Mouse (Mus musculus): ENCODE measurements at regions not wholly inside any gene's neighbourhood (a gene's known extent, or its start where the extent isn't known, plus 50 kb on each side); places are given as distances from the start of the nearest gene placed in this dataset.
A peak's percentile ranks its signal among the peaks of the same experiment; 100 is the strongest.

- H3K27me3 ChIP-seq (ENCODE audit: control insufficient read depth, insufficient read depth, low read length, poor library complexity, severe bottlenecking) = no peaks in the 10 kb centered on the region
- H3K27ac ChIP-seq (ENCODE audit: insufficient read depth, low read length) = no peak overlapping the region
- H3K36me3 ChIP-seq (ENCODE audit: control insufficient read depth, insufficient read depth, low read length, poor library complexity, severe bottlenecking) = no peaks in the 10 kb centered on the region
- TF ChIP-seq CTCF (IDR thresholded peaks at IDR 0.05; ENCODE audit: low read depth, low read length) (no peak), EP300 (IDR thresholded peaks at IDR 0.05; ENCODE audit: insufficient read depth, low read depth, low read length) (no peak), POLR2A (IDR thresholded peaks at IDR 0.05; ENCODE audit: insufficient read depth, low read length) (no peak)
- no peaks in the 10 kb centered on the region for H3K4me1 ChIP-seq (ENCODE audit: control insufficient read depth, insufficient read depth, low read length)
- H3K9me3 ChIP-seq (replicated peaks; ENCODE audit: control insufficient read depth, insufficient read depth, low read length, poor library complexity, severe bottlenecking) = no peaks in the 10 kb centered on the region
- no peak overlapping the region for H3K9ac ChIP-seq (ENCODE audit: low read depth, poor library complexity, severe bottlenecking)
- no peak overlapping the region for H3K4me3 ChIP-seq (ENCODE audit: low read depth, low read length)
These were observed 1144.6 kb upstream of the Gulo start for GRCm38 (mm10) chr14:67153621-67154020.

- H3K9me3 ChIP-seq (replicated peaks; ENCODE audit: control insufficient read depth, insufficient read depth, low read length, poor library complexity, severe bottlenecking) = no peaks in the 10 kb centered on the region
- no peaks in the 10 kb centered on the region for H3K36me3 ChIP-seq (ENCODE audit: control insufficient read depth, insufficient read depth, low read length, poor library complexity, severe bottlenecking)
- no peaks in the 10 kb centered on the region for H3K27me3 ChIP-seq (ENCODE audit: control insufficient read depth, insufficient read depth, low read length, poor library complexity, severe bottlenecking)
- H3K4me3 ChIP-seq (ENCODE audit: low read depth, low read length) = no peak overlapping the region
- TF ChIP-seq EP300 (IDR thresholded peaks at IDR 0.05; ENCODE audit: insufficient read depth, low read depth, low read length) (no peak), CTCF (IDR thresholded peaks at IDR 0.05; ENCODE audit: low read depth, low read length) (peak; percentile 30)
- H3K9ac ChIP-seq (ENCODE audit: low read depth, poor library complexity, severe bottlenecking) = no peak overlapping the region
- no peak overlapping the region for H3K27ac ChIP-seq (ENCODE audit: insufficient read depth, low read length)
- H3K4me1 ChIP-seq (ENCODE audit: control insufficient read depth, insufficient read depth, low read length) = no peaks in the 10 kb centered on the region
These were observed 1141.0 kb upstream of the Gulo start for GRCm38 (mm10) chr14:67149961-67150471.

- Histone ChIP-seq H3K27me3 (ENCODE audit: control insufficient read depth, insufficient read depth, low read length, poor library complexity, severe bottlenecking) (no peaks in the 10 kb centered on the region), H3K4me3 (ENCODE audit: low read depth, low read length) (no peak overlapping the region), H3K4me1 (ENCODE audit: control insufficient read depth, insufficient read depth, low read length) (no peaks in the 10 kb centered on the region), H3K36me3 (ENCODE audit: control insufficient read depth, insufficient read depth, low read length, poor library complexity, severe bottlenecking) (no peaks in the 10 kb centered on the region), H3K9me3 (replicated peaks; ENCODE audit: control insufficient read depth, insufficient read depth, low read length, poor library complexity, severe bottlenecking) (no peaks in the 10 kb centered on the region), H3K27ac (ENCODE audit: insufficient read depth, low read length) (no peak overlapping the region), H3K9ac (ENCODE audit: low read depth, poor library complexity, severe bottlenecking) (no peak overlapping the region)
- TF ChIP-seq CTCF (IDR thresholded peaks at IDR 0.05; ENCODE audit: low read depth, low read length) (no peak), POLR2A (IDR thresholded peaks at IDR 0.05; ENCODE audit: insufficient read depth, low read length) (no peak), EP300 (IDR thresholded peaks at IDR 0.05; ENCODE audit: insufficient read depth, low read depth, low read length) (no peak)
These were observed 1140.1 kb upstream of the Gulo start for GRCm38 (mm10) chr14:67149091-67149490.

GRCm38 (mm10) chr14:67146602-67147001 lies 1137.6 kb upstream of the Gulo start:
- H3K9me3 ChIP-seq (replicated peaks; ENCODE audit: control insufficient read depth, insufficient read depth, low read length, poor library complexity, severe bottlenecking) = no peaks in the 10 kb centered on the region
- no peak overlapping the region for H3K4me3 ChIP-seq (ENCODE audit: low read depth, low read length)
- no peaks in the 10 kb centered on the region for H3K4me1 ChIP-seq (ENCODE audit: control insufficient read depth, insufficient read depth, low read length)
- TF ChIP-seq CTCF (IDR thresholded peaks at IDR 0.05; ENCODE audit: low read depth, low read length) (no peak), EP300 (IDR thresholded peaks at IDR 0.05; ENCODE audit: insufficient read depth, low read depth, low read length) (no peak), POLR2A (IDR thresholded peaks at IDR 0.05; ENCODE audit: insufficient read depth, low read length) (no peak)
- H3K36me3 ChIP-seq (ENCODE audit: control insufficient read depth, insufficient read depth, low read length, poor library complexity, severe bottlenecking) = no peaks in the 10 kb centered on the region
- H3K27me3 ChIP-seq (ENCODE audit: control insufficient read depth, insufficient read depth, low read length, poor library complexity, severe bottlenecking) = no peaks in the 10 kb centered on the region
- H3K9ac ChIP-seq (ENCODE audit: low read depth, poor library complexity, severe bottlenecking) = no peak overlapping the region
- no peak overlapping the region for H3K27ac ChIP-seq (ENCODE audit: insufficient read depth, low read length)

GRCm38 (mm10) chr14:67145046-67145445 lies 1136.0 kb upstream of the Gulo start:
- Histone ChIP-seq H3K27me3 (ENCODE audit: control insufficient read depth, insufficient read depth, low read length, poor library complexity, severe bottlenecking) (no peaks in the 10 kb centered on the region), H3K36me3 (ENCODE audit: control insufficient read depth, insufficient read depth, low read length, poor library complexity, severe bottlenecking) (no peaks in the 10 kb centered on the region), H3K27ac (ENCODE audit: insufficient read depth, low read length) (no peak overlapping the region), H3K9me3 (replicated peaks; ENCODE audit: control insufficient read depth, insufficient read depth, low read length, poor library complexity, severe bottlenecking) (no peaks in the 10 kb centered on the region), H3K4me3 (ENCODE audit: low read depth, low read length) (no peak overlapping the region), H3K9ac (ENCODE audit: low read depth, poor library complexity, severe bottlenecking) (no peak overlapping the region), H3K4me1 (ENCODE audit: control insufficient read depth, insufficient read depth, low read length) (no peaks in the 10 kb centered on the region)
- TF ChIP-seq CTCF (IDR thresholded peaks at IDR 0.05; ENCODE audit: low read depth, low read length) = no peak
- TF ChIP-seq EP300 (IDR thresholded peaks at IDR 0.05; ENCODE audit: insufficient read depth, low read depth, low read length) = no peak
- no peak for TF ChIP-seq POLR2A (IDR thresholded peaks at IDR 0.05; ENCODE audit: insufficient read depth, low read length)

- Histone ChIP-seq H3K9ac (ENCODE audit: low read depth, poor library complexity, severe bottlenecking) (no peak overlapping the region), H3K4me1 (ENCODE audit: control insufficient read depth, insufficient read depth, low read length) (no peaks in the 10 kb centered on the region), H3K27ac (ENCODE audit: insufficient read depth, low read length) (no peak overlapping the region), H3K4me3 (ENCODE audit: low read depth, low read length) (no peak overlapping the region), H3K9me3 (replicated peaks; ENCODE audit: control insufficient read depth, insufficient read depth, low read length, poor library complexity, severe bottlenecking) (no peaks in the 10 kb centered on the region), H3K27me3 (ENCODE audit: control insufficient read depth, insufficient read depth, low read length, poor library complexity, severe bottlenecking) (no peaks in the 10 kb centered on the region), H3K36me3 (ENCODE audit: control insufficient read depth, insufficient read depth, low read length, poor library complexity, severe bottlenecking) (no peaks in the 10 kb centered on the region)
- TF ChIP-seq POLR2A (IDR thresholded peaks at IDR 0.05; ENCODE audit: insufficient read depth, low read length) = no peak
- TF ChIP-seq CTCF (IDR thresholded peaks at IDR 0.05; ENCODE audit: low read depth, low read length) = no peak
- TF ChIP-seq EP300 (IDR thresholded peaks at IDR 0.05; ENCODE audit: insufficient read depth, low read depth, low read length) = no peak
These were observed 1135.5 kb upstream of the Gulo start for GRCm38 (mm10) chr14:67144461-67144985.

Data from ES-Bruce4 (cell line).